In genomic region chr9:59059158-59059557, GRCm38 (mm10) we compare ENCODE assay signal across 14 mouse cellular contexts. TPM values are rescaled to one million over a fixed set of nuclear protein-coding genes. Genes with fewer than 3 reads are reported as not detected.
"Had no signal": no experiment of that assay in that cellular context is flagged by ENCODE, and none has a peak within 500 bp of the region (broad histone marks: within the 10 kb centered on the region; RNA-seq: fewer than 3 reads in every experiment).

No protein-coding gene starts in this region.

- H3K4me2 ChIP-seq: liver, embryonic 11.5 days; liver, embryonic 15.5 days had no signal

- H3K27ac ChIP-seq: limb, embryonic 10.5 days; liver, embryonic 15.5 days had no signal

- DNase-seq: kidney, postnatal 10 days; kidney, postnatal 4 days; lung, adult 2 months; lung, postnatal 36 days; right cerebral cortex, adult 18-20 months; right cerebral cortex, postnatal 25 days; thymus, postnatal 36 days had no signal

- H3K4me3 ChIP-seq: layer of hippocampus, adult 2 months; limb, embryonic 10.5 days; liver, embryonic 15.5 days had no signal

- H3K4me1 ChIP-seq: liver, embryonic 15.5 days had no signal

- H3K9me3 ChIP-seq: limb, embryonic 10.5 days; liver, embryonic 15.5 days had no signal

- H3K9ac ChIP-seq: liver, embryonic 15.5 days had no signal

- H3K36me3 ChIP-seq: limb, embryonic 10.5 days; liver, embryonic 15.5 days had no signal

- H3K27me3 ChIP-seq: liver, embryonic 15.5 days had no signal

- ATAC-seq: lung, postnatal 0 days; midbrain, embryonic 16.5 days had no signal

RNA-seq across cellular contexts. Expression of gene Neo1, which starts 22.9 kb away (rescaled TPM):
- total RNA-seq: megakaryocyte progenitor cell, adult 5-6 weeks had no signal
